Mouse (Mus musculus) kidney, adult 2 months (tissue): ENCODE data around the gene Upk3b.

Experiments
- CTCF ChIP-seq: fragments of 200-500 bp; conservative IDR thresholded peaks from 2 replicates; pipeline ENCODE4 v1.5.1; 2011; ENCODE audit warnings: low read depth, mild to moderate bottlenecking, control low read depth, low read length, moderate library complexity, mixed read lengths; ENCODE audit not compliant: insufficient read depth, insufficient read length
- POLR2A ChIP-seq: fragments of 200-500 bp; IDR thresholded peaks from one replicate; pipeline ENCODE4 v1.6.1; 2011; ENCODE audit warnings: low read depth, low read length, control low read depth

DNA sequence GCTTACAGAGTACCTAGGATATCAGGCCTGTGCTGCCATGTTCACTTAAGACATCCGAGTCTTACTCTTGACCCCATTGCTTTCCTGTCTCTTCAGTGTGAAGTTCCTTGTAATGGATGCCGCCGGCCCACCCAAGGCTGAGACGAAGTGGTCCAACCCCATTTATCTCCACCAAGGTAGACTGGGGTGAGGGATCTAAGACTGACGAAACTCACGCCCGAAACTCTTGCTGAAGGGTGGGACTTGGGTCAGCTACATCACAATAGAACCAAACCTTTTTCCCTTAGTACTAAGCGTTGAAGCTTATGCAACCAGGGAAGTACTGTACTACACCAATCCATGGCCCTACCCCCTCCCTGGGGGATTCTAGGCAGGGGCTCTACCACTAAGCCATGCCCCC lies 3.4 kb downstream of the Upk3b start:
- TF ChIP-seq CTCF: no peak
- no peak for TF ChIP-seq POLR2A
